Mouse (Mus musculus) T-helper 2 cell (primary cell): ENCODE measurements around the gene Arl14.
"Not testable (repeated sequence)": the region's sequence is repeated elsewhere in the genome, so short reads cannot be mapped to it uniquely, and the experiment has no call there.

ENCODE experiments used
- in situ Hi-C: fragments of 300-600 bp; cut with MboI, MseI; formaldehyde crosslinking; loops from one replicate; pipeline ENCODE4 v1.15.1; 2025; ENCODE audit warnings: high pct_unique_total_duplicates

The Arl14 gene

GRCm38 (mm10) chr3:69212246-69212645 lies 10.0 kb upstream of the Arl14 start:
- in situ Hi-C loops, result no loop called here

- in situ Hi-C loops, result no loop called here
Observed at GRCm38 (mm10) chr3:69213465-69213864, 8.8 kb upstream of the Arl14 start.

- in situ Hi-C loops, result no loop called here
Observed at GRCm38 (mm10) chr3:69214566-69214965, 7.7 kb upstream of the Arl14 start.

GRCm38 (mm10) chr3:69222502-69222900 lies 282 bp downstream of the Arl14 start:
- in situ Hi-C loops, result no loop called here

GRCm38 (mm10) chr3:69222987-69223386 lies 768 bp downstream of the Arl14 start:
- in situ Hi-C loops, result no loop called here

- in situ Hi-C loops, result no loop called here
Observed at GRCm38 (mm10) chr3:69223666-69224065, 1.4 kb downstream of the Arl14 start.

GRCm38 (mm10) chr3:69225019-69225418 lies 2.8 kb downstream of the Arl14 start:
- in situ Hi-C loops, result no loop called here

- in situ Hi-C loops, result no loop called here
Observed at GRCm38 (mm10) chr3:69226496-69226895, 4.3 kb downstream of the Arl14 start.

GRCm38 (mm10) chr3:69228002-69228401 lies 5.8 kb downstream of the Arl14 start:
- in situ Hi-C loops, result no loop called here

- in situ Hi-C loops, result no loop called here
Observed at GRCm38 (mm10) chr3:69231522-69232138, 9.4 kb downstream of the Arl14 start.

- in situ Hi-C loops, result not testable (repeated sequence)
Observed at GRCm38 (mm10) chr3:69233552-69234189, 11.5 kb downstream of the Arl14 start.

GRCm38 (mm10) chr3:69234525-69234924 lies 12.3 kb downstream of the Arl14 start:
- in situ Hi-C loops, result no loop called here

GRCm38 (mm10) chr3:69235806-69236205 lies 13.6 kb downstream of the Arl14 start:
- in situ Hi-C loops, result no loop called here

- in situ Hi-C loops, result no loop called here
Observed at GRCm38 (mm10) chr3:69236491-69236890, 14.3 kb downstream of the Arl14 start.

- in situ Hi-C loops, result no loop called here
Observed at GRCm38 (mm10) chr3:69238141-69238851, 16.1 kb downstream of the Arl14 start.

GRCm38 (mm10) chr3:69239246-69239645 lies 17.0 kb downstream of the Arl14 start:
- in situ Hi-C loops, result no loop called here

- in situ Hi-C loops, result no loop called here
Observed at GRCm38 (mm10) chr3:69241020-69241419, 18.8 kb downstream of the Arl14 start.

- in situ Hi-C loops, result loop anchor here (5.0 kb wide), 1 partner anchor 239 kb away; no protein-coding TSS in a partner anchor
Observed at GRCm38 (mm10) chr3:69253096-69253866, 31.1 kb downstream of the Arl14 start.

GRCm38 (mm10) chr3:69254676-69255075 lies 32.5 kb downstream of the Arl14 start:
- in situ Hi-C loops, result loop anchor here (5.0 kb wide), 2 partner anchors 238 to 648 kb away; no protein-coding TSS in a partner anchor

- in situ Hi-C loops, result loop anchor here (5.0 kb wide), 1 partner anchor 645 kb away; no protein-coding TSS in a partner anchor
Observed at GRCm38 (mm10) chr3:69257049-69257699, 35.0 kb downstream of the Arl14 start.

GRCm38 (mm10) chr3:69263010-69263643 lies 40.9 kb downstream of the Arl14 start:
- in situ Hi-C loops, result no loop called here
